Mouse (Mus musculus) erythroblast, embryonic 14.5 days (primary cell): ENCODE data around the gene Igsf11.

Experiments
- GATA1 ChIP-seq: IDR thresholded peaks from 2 replicates; pipeline ENCODE4 v1.6.1; 2012; ENCODE audit warnings: low read length, inconsistent platforms, mixed read lengths
- TAL1 ChIP-seq: IDR thresholded peaks from 3 replicates; pipeline ENCODE4 v1.6.1; 2012; ENCODE audit warnings: low read length, inconsistent platforms, mixed read lengths

DNA sequence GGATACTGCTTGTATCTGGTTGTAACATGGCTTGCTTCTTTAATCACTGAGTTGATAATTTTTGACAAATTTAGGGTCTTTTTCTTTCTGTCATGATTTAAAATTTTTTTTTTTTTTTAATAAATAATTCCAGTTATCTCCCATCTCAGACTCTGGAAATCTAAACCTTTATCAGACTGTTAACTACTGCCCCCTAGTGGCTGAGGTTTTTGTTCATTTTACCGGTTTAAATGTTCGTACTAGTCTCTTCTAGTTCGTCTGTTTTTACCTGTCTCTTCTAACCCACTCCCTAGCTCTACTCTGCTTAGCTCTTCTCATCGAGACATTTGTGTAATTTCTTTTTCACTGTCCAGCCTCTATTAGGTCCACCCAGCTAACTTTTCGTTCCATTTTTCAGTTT lies 170.1 kb downstream of the Igsf11 start:
- TF ChIP-seq GATA1 (no peak), TAL1 (no peak)
